Mouse (Mus musculus) testis, postnatal 10 days (tissue): Measurements from ENCODE around the gene Nle1.

ENCODE experiments used
- DNase-seq: peaks from one replicate; pipeline ENCODE4 v3.0.0; 2021; ENCODE audit warnings: low spot score

Gene Nle1

DNA sequence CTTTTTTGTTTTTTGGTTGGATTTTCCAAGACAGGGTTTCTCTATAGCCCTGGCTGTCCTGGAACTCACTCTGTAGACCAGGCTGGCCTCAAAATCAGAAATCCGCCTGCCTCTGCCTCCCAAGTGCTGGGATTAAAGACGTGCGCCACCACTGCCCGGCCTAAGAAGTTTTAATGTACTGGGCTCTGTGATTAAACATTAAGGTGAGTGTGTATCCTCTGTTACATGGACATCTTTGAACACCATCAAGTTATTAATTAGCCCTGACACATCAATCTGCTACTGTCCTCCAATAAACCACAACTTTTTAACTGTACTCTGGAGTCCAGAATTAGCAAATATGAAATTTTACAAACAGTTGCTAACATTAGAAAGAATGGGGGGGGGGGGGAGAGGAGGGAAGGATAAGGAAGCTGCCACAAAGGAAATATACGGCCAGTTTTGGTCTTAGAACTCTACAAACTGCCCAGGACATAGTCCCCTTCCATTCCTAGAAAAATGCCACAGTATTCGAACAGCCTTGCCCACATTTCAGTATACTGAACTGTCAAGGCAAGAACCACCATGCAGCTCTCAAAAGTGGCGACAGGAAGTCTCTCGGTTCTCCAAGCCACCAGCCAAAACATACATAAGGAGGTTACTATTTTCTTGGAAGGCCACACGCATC, 38.6 kb downstream of the Nle1 start:
- DNase-seq = no peak

DNA sequence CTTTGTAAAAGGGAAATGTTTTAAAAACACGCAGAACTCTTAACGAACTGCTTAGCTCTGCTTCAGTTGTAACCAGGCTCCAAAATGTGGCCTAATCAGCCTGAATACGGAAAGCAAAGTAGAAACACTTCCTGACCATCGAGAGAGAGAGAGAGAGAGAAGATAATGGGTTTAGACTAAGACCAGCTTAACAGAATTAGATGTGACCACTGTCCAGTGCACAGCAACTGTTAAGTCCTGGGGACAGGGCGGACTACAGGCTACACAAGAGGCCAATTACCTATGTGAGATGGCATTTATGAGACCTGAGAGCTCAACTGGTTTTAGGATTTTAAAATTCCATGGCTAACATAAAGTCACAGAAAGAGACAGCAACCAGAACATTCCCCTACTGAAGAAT, 40.3 kb downstream of the Nle1 start:
- no peak for DNase-seq

DNA sequence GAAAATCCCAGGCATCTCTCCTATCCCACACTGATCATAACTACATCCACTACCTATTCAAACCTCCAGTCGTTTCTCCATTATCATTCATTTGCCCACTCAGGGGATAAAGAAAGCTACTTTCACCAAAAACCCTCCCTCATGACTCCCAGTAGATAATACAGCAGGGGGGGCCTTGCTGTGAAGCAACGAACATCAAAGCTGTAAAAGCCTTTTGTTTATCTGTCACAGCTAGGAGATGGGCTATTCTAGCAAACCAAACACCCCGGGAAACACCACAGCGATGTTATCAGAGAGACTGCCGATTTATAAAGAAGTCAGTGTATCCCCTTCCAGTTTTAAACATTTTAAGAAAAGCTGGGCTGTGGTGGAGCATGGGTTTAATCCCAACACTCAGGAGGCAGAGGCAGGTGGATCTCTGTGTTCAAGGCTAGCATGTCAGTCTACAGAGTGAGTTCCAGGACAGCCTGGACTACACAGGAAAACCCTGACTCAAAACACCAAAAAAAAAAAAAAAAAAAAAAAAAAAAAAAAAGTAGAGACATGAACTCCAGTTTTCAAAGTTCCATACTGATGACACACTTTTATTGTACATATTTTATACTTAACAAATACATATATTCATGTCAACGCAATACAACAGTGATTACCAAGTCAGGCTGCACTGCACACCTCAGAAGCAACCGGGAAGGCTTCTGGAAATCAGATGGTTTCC, 41.2 kb downstream of the Nle1 start:
- no peak for DNase-seq

DNA sequence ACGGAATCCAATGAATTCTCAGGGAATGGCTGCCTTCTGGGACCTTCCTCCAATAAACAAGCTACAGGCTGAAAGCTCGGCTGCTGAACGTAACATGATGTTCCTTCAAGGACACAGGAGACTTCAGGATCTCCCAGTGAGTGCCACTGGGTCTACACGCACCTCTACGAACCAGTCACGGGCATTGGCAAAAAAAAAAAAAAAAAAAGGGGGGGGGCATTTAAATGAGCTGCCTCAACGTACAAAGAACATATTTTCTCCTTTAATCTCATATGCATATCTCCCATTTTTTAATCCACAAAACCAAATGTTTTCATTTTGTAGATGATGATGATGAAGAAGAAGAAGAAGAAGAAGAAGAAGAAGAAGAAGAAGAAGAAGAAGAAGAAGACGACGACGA, 42.3 kb downstream of the Nle1 start:
- no peak for DNase-seq

DNA sequence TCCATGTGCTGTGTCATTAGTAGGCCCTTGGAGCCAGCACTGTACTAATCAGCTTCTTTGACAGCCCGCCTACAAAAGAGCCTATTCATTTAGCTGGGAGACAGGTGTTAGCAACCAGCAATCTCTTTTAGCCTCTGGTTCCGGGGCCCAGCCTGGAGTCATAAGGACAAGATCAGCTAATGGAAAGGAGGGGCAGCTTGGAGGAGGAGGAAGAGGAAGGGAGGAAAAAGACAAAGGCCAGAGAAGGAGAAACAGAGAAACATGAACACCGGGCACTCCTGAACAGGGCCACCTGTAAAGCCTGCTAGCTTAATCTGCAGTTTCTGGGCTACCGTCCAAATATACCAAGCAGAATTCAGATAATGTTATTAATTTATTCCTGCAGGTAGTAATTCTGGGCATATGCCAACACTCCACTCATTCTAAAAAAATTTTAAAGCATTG, 44.7 kb downstream of the Nle1 start:
- DNase-seq = no peak

DNA sequence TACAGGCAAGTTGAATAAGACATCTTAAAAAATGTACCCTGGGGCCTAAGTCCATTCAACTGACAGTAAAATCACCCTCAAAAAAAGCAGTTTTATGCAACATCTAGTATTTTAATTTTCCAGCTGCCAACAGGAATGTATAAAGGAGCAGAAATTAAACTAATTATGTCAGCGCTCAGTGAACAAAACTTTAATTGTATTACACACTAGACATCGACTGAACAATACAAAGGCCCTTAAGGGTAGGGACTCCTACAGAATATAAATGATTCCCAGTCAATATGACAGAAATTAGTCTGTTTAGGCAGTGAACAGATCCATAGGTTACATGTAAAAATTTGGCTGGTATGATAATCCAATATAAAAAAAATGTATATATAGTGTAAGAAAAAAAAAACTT, 45.2 kb downstream of the Nle1 start:
- DNase-seq = no peak

DNA sequence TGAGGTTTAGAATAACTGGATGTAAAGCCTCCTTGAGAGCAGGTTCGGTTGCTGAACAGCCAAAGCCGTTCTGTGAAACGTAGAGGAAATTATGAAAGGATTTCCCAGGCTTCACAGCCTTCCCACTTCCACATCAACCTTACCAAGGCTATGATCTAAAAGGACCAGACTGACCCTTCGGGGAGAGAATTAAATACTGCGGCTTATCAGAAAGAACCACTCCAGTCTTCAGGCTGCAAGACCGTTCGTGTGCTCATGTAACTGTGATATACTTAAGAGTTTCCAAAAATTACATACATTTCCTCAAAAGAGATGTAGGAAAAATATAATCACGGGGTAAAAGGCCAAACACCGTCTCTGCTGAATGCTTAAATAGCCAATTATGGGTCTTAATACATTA, 45.6 kb downstream of the Nle1 start:
- no peak for DNase-seq

DNA sequence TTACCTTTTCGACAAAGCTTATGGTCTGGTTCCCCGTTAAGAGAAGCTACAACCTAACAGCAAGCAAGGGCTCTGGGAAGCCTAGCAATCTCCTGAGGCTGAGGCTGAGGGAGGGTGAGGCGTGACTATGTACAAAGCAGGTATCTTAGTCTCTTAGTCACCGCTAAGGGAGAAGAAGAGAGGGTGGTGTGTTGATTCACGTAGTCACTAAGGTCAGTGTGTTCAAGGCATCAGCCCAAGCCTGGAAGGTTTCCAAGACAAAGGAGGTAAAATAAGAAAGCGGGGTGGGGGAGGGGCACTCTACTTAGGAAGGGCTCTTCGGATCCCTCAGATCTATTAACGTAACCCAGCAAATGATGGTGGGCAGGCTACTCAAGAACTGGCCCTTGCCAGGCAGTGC, 46.7 kb downstream of the Nle1 start:
- DNase-seq = no peak

DNA sequence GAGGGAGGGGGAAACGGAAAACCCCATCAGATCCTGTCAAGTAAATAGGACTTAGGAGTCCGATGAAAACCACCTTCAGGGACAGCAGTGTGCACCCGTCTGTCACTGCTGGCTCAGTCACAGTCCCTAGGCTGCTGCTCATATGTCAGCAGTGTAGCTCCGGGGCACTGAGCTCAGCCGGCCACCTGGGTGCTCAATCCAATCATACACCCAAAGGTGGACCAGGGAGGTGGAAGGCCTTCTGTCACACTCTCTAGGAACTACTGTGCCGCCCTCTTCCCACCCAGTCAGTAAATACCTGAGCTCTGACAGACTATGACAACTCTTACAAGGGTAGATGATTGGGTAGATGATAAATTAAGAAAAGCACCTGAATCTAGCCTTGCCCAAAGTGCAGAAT, 47.5 kb downstream of the Nle1 start:
- no peak for DNase-seq

DNA sequence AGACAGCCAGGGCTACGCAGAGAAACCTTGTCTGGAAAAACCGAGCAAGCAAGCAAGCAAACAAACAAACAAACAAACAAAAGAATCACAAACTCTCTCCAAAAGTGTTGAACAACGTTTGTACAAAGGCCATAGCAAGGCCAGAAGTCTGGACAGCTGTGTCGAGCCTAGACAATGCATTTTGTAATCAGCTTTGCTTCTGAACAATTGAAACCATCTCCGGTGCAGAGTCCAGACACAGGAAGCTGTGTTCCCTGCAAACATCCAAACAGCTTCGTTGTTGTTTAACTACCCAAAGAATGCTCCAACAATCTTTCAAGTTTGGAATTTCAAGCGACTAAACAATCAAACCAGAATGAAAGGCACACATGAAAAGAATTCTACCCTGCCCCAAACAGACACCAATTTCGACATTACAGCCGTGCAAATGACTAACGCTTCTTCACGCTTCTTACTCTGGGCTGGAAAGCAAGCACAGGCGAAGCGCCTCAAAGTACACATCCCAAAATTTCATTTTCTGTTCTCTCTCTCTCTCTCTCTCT, 50.8 kb downstream of the Nle1 start:
- no peak for DNase-seq

DNA sequence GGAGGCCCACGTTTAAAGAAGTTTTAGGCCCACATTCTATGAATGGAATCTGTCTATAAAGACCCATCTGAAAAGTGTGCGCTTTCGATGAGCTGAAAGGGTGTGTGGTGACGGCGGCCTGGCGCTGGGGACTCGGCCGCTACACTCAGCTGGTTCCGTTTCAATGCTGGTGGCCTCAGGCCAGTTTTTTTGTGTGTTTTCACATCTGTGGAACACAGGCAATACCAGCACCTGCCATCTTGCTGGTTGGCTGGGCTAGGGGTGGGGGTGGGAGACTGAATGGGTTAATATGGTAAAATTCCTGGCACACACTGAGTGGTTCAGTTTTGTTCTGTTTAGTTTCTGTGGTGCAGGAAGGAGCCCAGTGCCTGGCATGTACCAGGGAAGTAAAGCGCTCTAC, 52.2 kb downstream of the Nle1 start:
- no peak for DNase-seq

DNA sequence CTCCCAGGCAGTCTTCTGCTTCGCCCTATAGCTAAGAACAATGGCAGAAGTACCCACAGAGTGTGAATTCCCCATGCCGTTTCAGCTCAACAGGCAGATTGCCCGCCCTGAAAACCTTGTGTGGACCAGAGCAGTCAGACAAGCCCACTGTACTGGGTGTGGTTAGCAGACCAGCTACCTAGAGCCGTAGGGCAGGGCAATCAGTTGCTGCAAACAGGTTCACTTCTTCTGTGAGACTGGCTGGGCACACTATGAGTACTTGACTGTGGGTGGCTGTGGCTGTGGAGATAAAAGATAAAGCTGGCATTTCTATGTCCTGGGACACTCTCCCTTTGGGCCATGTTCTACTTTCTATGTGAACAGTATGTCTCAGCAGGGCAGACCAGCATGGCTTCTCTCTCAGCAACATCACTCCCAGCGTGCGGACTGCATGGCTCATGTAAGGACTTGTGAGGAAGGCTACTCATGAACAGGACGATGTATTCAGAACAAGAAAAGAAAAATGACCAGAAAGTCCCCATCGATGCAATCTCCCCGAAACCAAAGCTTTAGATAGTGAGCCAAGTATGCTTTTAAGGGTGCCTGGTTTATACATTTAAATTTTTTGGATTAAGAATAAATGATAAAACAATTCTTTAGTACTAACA, 52.8 kb downstream of the Nle1 start:
- DNase-seq = no peak

DNA sequence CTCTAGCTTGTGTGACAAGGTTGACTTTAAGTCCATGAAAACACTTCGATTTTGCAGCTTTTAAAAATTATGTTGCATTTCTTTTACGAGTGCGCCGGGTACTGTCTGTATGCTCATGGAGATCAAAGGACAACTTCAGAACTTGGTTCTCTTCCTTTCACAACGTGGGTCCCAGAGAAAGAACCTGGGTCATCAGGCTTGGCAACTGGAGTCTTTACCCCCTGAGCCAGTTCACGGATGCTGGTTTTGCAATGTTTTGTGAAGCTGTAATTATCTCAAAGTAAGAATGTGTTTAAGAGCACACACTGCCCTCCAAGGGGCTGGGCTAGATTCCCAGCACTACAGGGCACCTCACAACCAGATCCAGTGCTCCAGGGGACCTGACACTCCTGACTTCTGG, 54.1 kb downstream of the Nle1 start:
- no peak for DNase-seq

DNA sequence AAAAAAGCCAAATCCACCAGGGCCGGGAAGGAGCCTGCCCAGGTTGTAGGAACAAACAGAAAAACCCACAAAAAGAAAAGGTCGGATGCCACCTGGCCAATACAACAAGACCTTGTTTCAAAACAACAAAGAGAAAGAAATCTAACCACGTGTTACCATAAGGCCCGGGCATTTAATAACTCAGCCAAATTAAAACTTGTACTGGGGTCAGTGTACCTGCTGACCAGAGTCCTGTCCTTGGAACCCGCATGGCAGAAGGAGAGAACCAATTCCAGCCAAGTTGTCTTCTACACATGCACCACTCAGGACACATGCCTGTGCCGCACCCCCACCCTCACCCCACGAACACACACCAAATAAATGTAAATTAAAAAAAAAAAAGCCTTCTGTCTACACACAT, 55.3 kb downstream of the Nle1 start:
- DNase-seq = no peak

DNA sequence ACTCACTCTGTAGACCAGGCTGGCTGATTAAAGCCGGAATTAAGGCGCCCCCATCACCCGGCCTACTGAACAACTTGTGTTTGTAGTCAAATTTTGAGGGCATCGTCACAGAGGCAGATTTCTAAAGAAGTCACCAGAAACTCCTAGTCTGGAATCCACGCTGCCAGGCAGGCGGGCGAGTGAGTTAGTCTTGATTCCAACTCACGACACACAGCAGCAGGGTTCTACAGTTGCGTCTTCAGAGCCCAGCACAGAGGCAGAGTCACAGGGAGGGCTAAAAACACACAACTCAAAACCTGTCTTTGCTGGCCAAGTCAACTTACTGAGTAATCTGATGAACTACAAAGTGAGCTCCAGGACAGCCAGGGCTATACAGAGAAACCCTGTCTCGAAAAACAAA, 55.7 kb downstream of the Nle1 start:
- DNase-seq = no peak

DNA sequence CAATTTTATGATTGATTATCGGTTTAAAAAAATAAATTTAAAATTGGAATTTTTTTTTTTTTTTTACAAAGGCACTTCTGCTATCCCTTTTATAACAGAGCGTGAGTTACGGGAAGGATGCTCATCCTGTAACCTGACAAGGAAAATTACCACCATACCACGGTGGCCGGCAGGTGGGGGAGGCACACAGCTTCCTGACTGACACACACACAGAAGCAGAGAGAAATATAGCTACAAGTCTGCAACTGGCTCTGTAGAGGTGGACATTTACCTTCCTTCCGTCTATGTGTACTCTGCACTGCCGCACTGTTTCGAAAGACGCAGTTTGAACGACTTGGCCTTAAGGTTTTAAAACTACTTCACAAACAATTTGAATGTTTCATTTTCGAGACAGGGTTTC, 56.1 kb downstream of the Nle1 start:
- no peak for DNase-seq
